29 mouse cellular contexts compared by ENCODE assay signal in the genomic region with DNA sequence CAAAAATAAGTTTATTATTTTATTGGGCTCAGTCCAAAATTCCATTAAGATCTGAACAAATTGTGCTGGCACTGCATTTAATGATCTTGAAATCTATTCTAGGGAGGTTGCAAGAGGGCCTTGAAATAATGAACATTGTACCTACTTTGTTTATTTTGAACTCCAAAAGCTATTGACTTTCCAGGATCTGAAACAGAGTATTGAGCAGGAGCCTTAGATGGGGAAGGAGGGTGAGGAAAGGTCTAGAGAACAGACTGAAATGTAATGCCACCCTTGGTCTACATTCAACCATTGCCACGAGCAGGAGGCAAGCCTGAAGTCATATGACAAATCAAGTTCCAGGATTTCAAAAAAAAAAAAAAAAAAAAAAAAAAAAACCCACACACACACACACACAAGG.
"Had no signal": no experiment of that assay in that cellular context is flagged by ENCODE, and none has a peak within 500 bp of the region (broad histone marks: within the 10 kb centered on the region; RNA-seq: fewer than 3 reads in every experiment).

No protein-coding gene starts in this region.

- H3K36me3 ChIP-seq: embryonic facial prominence, embryonic 10.5 days; embryonic facial prominence, embryonic 12.5 days; embryonic facial prominence, embryonic 13.5 days; embryonic facial prominence, embryonic 15.5 days; forebrain, embryonic 10.5 days; forebrain, embryonic 12.5 days; forebrain, embryonic 15.5 days had no signal

- H3K9me3 ChIP-seq: embryonic facial prominence, embryonic 10.5 days; embryonic facial prominence, embryonic 12.5 days; embryonic facial prominence, embryonic 13.5 days; embryonic facial prominence, embryonic 15.5 days; forebrain, embryonic 10.5 days; forebrain, embryonic 12.5 days; forebrain, embryonic 13.5 days; forebrain, embryonic 15.5 days had no signal

- H3K4me3 ChIP-seq: embryonic facial prominence, embryonic 10.5 days; embryonic facial prominence, embryonic 12.5 days; embryonic facial prominence, embryonic 13.5 days; embryonic facial prominence, embryonic 15.5 days; erythroblast, embryonic 14.5 days; forebrain, embryonic 10.5 days; forebrain, embryonic 12.5 days; forebrain, embryonic 13.5 days; forebrain, embryonic 15.5 days; gastrocnemius, adult 2 months; heart, adult 2 months had no signal

- ATAC-seq: forebrain, embryonic 13.5 days; forebrain, embryonic 14.5 days; forebrain, embryonic 15.5 days; forebrain, embryonic 16.5 days; forebrain, postnatal 0 days had no signal

- H3K9ac ChIP-seq: embryonic facial prominence, embryonic 12.5 days; embryonic facial prominence, embryonic 13.5 days; embryonic facial prominence, embryonic 15.5 days; forebrain, embryonic 12.5 days; forebrain, embryonic 13.5 days; forebrain, embryonic 15.5 days; forebrain, postnatal 0 days had no signal

- H3K27ac ChIP-seq: embryonic facial prominence, embryonic 10.5 days; embryonic facial prominence, embryonic 12.5 days; embryonic facial prominence, embryonic 13.5 days; embryonic facial prominence, embryonic 15.5 days; forebrain, embryonic 10.5 days; forebrain, embryonic 12.5 days; forebrain, embryonic 13.5 days; forebrain, embryonic 15.5 days; gastrocnemius, adult 2 months; heart, adult 2 months had no signal

- DNase-seq: cerebellum, adult 2 months; cerebellum, adult 8-10 months; cerebellum, adult 9-10 months; cerebellum, adult 9-11 months; cerebellum, postnatal 10 days; cerebellum, postnatal 14 days; cerebellum, postnatal 25 days; cerebellum, postnatal 36 days; embryo, embryonic 11 days; forebrain, postnatal 0 days; gastrocnemius, adult 2 months; gastrocnemius, postnatal 10 days; gastrocnemius, postnatal 14 days; gastrocnemius, postnatal 25 days; gastrocnemius, postnatal 36 days; heart, adult 11 months; heart, adult 18-20 months; heart, adult 2 months had no signal

- H3K4me1 ChIP-seq: embryonic facial prominence, embryonic 10.5 days; embryonic facial prominence, embryonic 12.5 days; embryonic facial prominence, embryonic 13.5 days; embryonic facial prominence, embryonic 15.5 days; forebrain, embryonic 10.5 days; forebrain, embryonic 12.5 days; forebrain, embryonic 13.5 days; forebrain, embryonic 15.5 days had no signal

- H3K27me3 ChIP-seq: embryonic facial prominence, embryonic 12.5 days; embryonic facial prominence, embryonic 13.5 days; embryonic facial prominence, embryonic 15.5 days; forebrain, embryonic 12.5 days; forebrain, embryonic 13.5 days; forebrain, embryonic 15.5 days had no signal

- H3K4me2 ChIP-seq: embryonic facial prominence, embryonic 12.5 days; embryonic facial prominence, embryonic 13.5 days; embryonic facial prominence, embryonic 15.5 days; forebrain, embryonic 12.5 days; forebrain, embryonic 13.5 days; forebrain, embryonic 15.5 days had no signal
